Mouse (Mus musculus) cerebellum, adult 8-10 months (tissue): Measurements from ENCODE around the gene Arid3a.
A peak's percentile ranks its signal among the peaks of the same experiment; 100 is the strongest.
"Not testable (repeated sequence)": the region's sequence is repeated elsewhere in the genome, so short reads cannot be mapped to it uniquely, and the experiment has no call there.

Experiments
- DNase-seq: peaks from one replicate; pipeline ENCODE4 v3.0.0; 2022

The Arid3a gene

GRCm38 (mm10) chr10:79955691-79956090 lies 28.8 kb downstream of the Arid3a start:
- DNase-seq, result no peak

GRCm38 (mm10) chr10:79956643-79957154 lies 29.9 kb downstream of the Arid3a start:
- DNase-seq, result no peak

GRCm38 (mm10) chr10:79958140-79958816 lies 31.4 kb downstream of the Arid3a start:
- DNase-seq, result peak; percentile 83

GRCm38 (mm10) chr10:79959412-79959811 lies 32.6 kb downstream of the Arid3a start:
- not testable (repeated sequence) for DNase-seq

- peak; percentile 100 for DNase-seq
Measured at GRCm38 (mm10) chr10:79959847-79960601, 33.2 kb downstream of the Arid3a start, which contains the start of gene Wdr18. TSS of gene Wdr18 (plus strand) at chr10:79960152.

- DNase-seq, result no peak
Measured at GRCm38 (mm10) chr10:79960671-79961294, 33.9 kb downstream of the Arid3a start.

GRCm38 (mm10) chr10:79964727-79965126 lies 37.9 kb downstream of the Arid3a start:
- DNase-seq, result no peak

GRCm38 (mm10) chr10:79965325-79965724 lies 38.5 kb downstream of the Arid3a start:
- DNase-seq, result no peak

- no peak for DNase-seq
Measured at GRCm38 (mm10) chr10:79966886-79967400, 40.1 kb downstream of the Arid3a start.

- DNase-seq, result no peak
Measured at GRCm38 (mm10) chr10:79968181-79968580, 41.3 kb downstream of the Arid3a start.

- DNase-seq, result no peak
Measured at GRCm38 (mm10) chr10:79969124-79969568, 42.3 kb downstream of the Arid3a start.

- no peak for DNase-seq
Measured at GRCm38 (mm10) chr10:79970415-79971182, 43.8 kb downstream of the Arid3a start, which contains the start of gene Grin3b. TSS of gene Grin3b (plus strand) at chr10:79970715.

GRCm38 (mm10) chr10:79971183-79971497 lies 44.3 kb downstream of the Arid3a start:
- DNase-seq, result no peak

- DNase-seq, result no peak
Measured at GRCm38 (mm10) chr10:79972831-79973230, 46.0 kb downstream of the Arid3a start.

GRCm38 (mm10) chr10:79974087-79974486 lies 47.2 kb downstream of the Arid3a start:
- DNase-seq, result no peak

- DNase-seq, result no peak
Measured at GRCm38 (mm10) chr10:79974668-79975067, 47.8 kb downstream of the Arid3a start.

GRCm38 (mm10) chr10:79976071-79976721 lies 49.4 kb downstream of the Arid3a start:
- no peak for DNase-seq

- no peak for DNase-seq
Measured at GRCm38 (mm10) chr10:79976722-79977107, 49.9 kb downstream of the Arid3a start.

- DNase-seq, result no peak
Measured at GRCm38 (mm10) chr10:79977324-79977723, 50.5 kb downstream of the Arid3a start.

GRCm38 (mm10) chr10:79978061-79978460 lies 51.2 kb downstream of the Arid3a start:
- DNase-seq, result no peak

- no peak for DNase-seq
Measured at GRCm38 (mm10) chr10:79979401-79980155, 52.7 kb downstream of the Arid3a start.
